Mouse (Mus musculus): ENCODE data around the gene Zscan21. TPM values are rescaled to one million over a fixed set of nuclear protein-coding genes. Genes with fewer than 3 reads are reported as not detected.

Gene Zscan21
- 53.8 and 55.9 TPM in 2 replicates for polyA plus RNA-seq (2012; rRNA removed)

DNA sequence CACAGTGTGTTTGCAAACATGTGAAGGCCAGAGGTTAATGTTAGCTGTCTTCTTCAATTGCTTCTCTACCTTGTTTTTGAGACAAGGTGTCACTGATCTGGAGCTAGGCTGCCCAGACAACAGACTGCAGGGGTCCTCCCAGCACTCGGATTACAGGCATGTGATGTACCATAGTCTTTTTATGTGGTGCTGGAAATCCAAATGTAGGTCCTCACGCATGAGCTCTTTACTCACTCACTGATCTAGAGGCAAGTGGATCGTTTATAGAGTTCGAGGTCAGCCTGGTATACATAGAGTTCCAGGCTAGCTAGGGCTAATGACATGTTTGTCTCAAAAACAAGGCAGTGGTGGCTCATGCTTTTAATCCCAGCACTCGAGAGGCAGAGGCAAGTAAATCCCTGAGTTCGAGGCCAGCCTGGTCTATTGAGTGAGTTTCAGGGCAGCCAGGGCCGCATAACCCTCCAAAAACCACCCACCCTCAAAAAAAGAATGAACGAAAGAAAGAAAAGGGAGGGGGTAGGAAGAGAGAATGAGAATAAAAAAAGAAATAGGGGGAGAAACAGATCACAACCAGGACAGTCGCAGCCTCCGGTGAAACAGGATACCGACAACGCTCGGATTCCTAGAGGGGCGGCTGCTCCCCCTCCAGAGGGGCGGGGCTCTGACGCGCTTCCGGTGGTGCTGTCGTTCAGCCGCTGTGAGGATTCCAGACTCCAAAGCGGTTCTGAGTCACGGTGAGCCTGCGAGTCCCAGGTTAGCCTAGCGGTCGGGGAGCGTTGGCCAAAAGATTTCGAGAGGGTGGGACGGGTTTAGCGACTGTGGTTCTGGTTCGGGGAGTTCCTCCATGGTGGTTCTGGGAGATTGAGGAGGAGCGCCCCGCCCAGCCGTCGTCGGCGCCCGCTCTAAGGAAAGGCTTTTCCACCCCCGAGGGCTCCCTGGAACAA lies at the start of gene Zscan21:
Gene Zscan21 (plus strand): TSS at position 649 of the 944 bp plus-strand sequence.

GRCm38 (mm10) chr5:138084996-138085395 lies 31.7 kb upstream of the Zscan21 start, which contains the start of gene Zkscan1:
TSS of gene Zkscan1 (plus strand) at chr5:138085084.

GRCm38 (mm10) chr5:138155443-138155976 lies 38.8 kb downstream of the Zscan21 start, which contains the start of gene Zfp113:
TSS of gene Zfp113 (minus strand) at chr5:138155744.

GRCm38 (mm10) chr5:138160842-138161665 lies 44.4 kb downstream of the Zscan21 start, which contains the start of gene Cops6:
TSS of gene Cops6 (plus strand) at chr5:138161071.

DNA sequence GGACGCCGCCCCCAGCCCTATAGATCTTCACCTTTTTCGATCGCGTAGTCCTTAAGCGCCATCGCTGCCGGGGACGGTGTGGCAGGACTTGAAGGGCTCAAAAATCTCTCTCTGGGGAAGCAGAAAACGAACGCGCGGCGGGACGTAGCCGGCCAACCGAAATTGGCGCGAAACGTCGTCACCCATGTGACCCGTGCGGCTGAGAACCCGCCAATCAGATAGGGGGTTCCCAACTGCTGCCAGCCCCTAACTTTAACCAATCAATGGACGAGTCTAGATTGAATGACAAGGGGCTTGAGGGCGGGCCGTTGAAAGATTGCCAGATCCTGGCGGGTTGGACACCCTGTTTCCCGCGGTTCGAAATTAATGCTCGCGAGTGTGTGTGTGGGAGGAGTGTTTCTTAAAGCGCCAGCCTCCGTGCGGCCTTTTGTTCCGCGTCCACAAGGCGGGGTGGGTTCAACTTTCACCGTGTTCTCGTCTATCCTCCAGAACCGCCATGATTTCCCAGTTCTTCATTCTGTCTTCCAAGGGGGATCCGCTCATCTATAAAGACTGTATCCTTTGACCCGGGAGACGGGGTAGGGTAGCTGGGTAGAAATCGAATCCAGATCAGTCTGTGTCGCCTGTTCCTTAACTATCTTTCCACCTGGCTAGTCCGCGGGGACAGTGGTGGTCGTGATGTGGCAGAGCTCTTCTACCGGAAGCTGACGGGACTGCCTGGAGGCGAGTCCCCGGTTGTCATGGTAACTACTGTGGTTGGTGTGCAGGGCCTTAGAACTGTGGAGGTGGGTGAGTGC lies 55.2 kb downstream of the Zscan21 start, which contains the start of the genes Ap4m1 and Mcm7:
Gene Ap4m1 (plus strand): TSS at position 308 of the 797 bp plus-strand sequence.
Gene Mcm7 (minus strand): TSS at position 728 of the 797 bp plus-strand sequence.

Other genes starting within 250 kb of the Zscan21 start
- 0.05 TPM in 1 of 2 replicates, not detected in the other for gene Pilrb2, start 245.1 kb upstream of the Zscan21 start, polyA plus RNA-seq (2012; rRNA removed)
- gene Cyp3a13, start 195.3 kb upstream of the Zscan21 start, polyA plus RNA-seq (2012; rRNA removed), result 0.03 and 0.08 TPM in 2 replicates
- gene Gjc3, start 153.8 kb upstream of the Zscan21 start, polyA plus RNA-seq (2012; rRNA removed), result 1.1 and 2.6 TPM in 2 replicates
- 0.04 TPM in 1 of 2 replicates, not detected in the other for gene Azgp1, start 135.4 kb upstream of the Zscan21 start, polyA plus RNA-seq (2012; rRNA removed)
- gene Smok3a, start 95.6 kb upstream of the Zscan21 start, polyA plus RNA-seq (2012; rRNA removed), result not detected in 2 replicates
- not detected in 2 replicates for gene Smok3b, start 95.5 kb upstream of the Zscan21 start, polyA plus RNA-seq (2012; rRNA removed)
- not detected in 2 replicates for gene Smok3c, start 63.7 kb upstream of the Zscan21 start, polyA plus RNA-seq (2012; rRNA removed)
- 16.3 and 16.6 TPM in 2 replicates for gene Zkscan1, start 31.8 kb upstream of the Zscan21 start, polyA plus RNA-seq (2012; rRNA removed)
- gene Zfp113, start 38.8 kb downstream of the Zscan21 start, polyA plus RNA-seq (2012; rRNA removed), result 7.2 and 7.7 TPM in 2 replicates
- 145 and 155 TPM in 2 replicates for gene Cops6, start 44.2 kb downstream of the Zscan21 start, polyA plus RNA-seq (2012; rRNA removed)
- 55.8 and 57.0 TPM in 2 replicates for gene Ap4m1, start 55.1 kb downstream of the Zscan21 start, polyA plus RNA-seq (2012; rRNA removed)
- gene Mcm7, start 55.5 kb downstream of the Zscan21 start, polyA plus RNA-seq (2012; rRNA removed), result 69.5 and 80.0 TPM in 2 replicates
- 63.8 and 66.1 TPM in 2 replicates for gene Taf6, start 70.5 kb downstream of the Zscan21 start, polyA plus RNA-seq (2012; rRNA removed)
- 21.2 and 21.5 TPM in 2 replicates for gene Cnpy4, start 70.6 kb downstream of the Zscan21 start, polyA plus RNA-seq (2012; rRNA removed)
- gene Mblac1, start 77.4 kb downstream of the Zscan21 start, polyA plus RNA-seq (2012; rRNA removed), result 9.0 and 9.2 TPM in 2 replicates
- not detected in 2 replicates for gene Nxpe5, start 109.0 kb downstream of the Zscan21 start, polyA plus RNA-seq (2012; rRNA removed)
- gene Lamtor4, start 138.6 kb downstream of the Zscan21 start, polyA plus RNA-seq (2012; rRNA removed), result 154 and 165 TPM in 2 replicates
- 123 and 126 TPM in 2 replicates for gene BC037034, start 147.1 kb downstream of the Zscan21 start, polyA plus RNA-seq (2012; rRNA removed)
- gene Gal3st4, start 155.9 kb downstream of the Zscan21 start, polyA plus RNA-seq (2012; rRNA removed), result 0.76 and 0.85 TPM in 2 replicates
- 0.25 and 0.41 TPM in 2 replicates for gene Gm43720, start 163.1 kb downstream of the Zscan21 start, polyA plus RNA-seq (2012; rRNA removed)
- 326 and 367 TPM in 2 replicates for gene Gpc2, start 163.1 kb downstream of the Zscan21 start, polyA plus RNA-seq (2012; rRNA removed)
- 35.0 and 37.6 TPM in 2 replicates for gene Stag3, start 163.3 kb downstream of the Zscan21 start, polyA plus RNA-seq (2012; rRNA removed)
- 0.09 and 0.12 TPM in 2 replicates for gene Pvrig, start 225.1 kb downstream of the Zscan21 start, polyA plus RNA-seq (2012; rRNA removed)

Measured in central nervous system, embryonic 18 days (tissue).